Mouse (Mus musculus): ENCODE measurements at regions not wholly inside any gene's neighbourhood (a gene's known extent, or its start where the extent isn't known, plus 50 kb on each side); places are given as distances from the start of the nearest gene placed in this dataset.

DNA sequence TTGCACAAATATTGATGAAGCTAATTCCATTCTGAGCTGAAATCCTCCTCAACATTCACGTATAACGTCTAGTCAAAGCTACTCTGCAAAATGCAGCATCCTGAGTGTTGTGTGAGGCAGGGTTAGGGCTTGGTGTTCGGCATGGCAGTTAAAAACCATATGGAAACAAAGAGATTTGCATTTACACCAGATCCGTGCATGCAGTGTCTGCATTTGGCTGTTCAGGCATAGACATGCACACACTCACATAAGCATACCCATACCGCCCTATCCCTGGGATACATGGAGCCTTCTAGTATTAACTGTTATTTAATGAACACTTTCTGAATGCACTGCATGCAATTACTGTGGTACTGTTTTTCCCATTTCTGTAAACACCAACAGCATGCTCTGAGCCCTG, 872.8 kb upstream of the Pou3f3 start:
- TF ChIP-seq POLR2A (IDR thresholded peaks at IDR 0.05; ENCODE audit: low read depth, low read length), result no peak
- TF ChIP-seq CTCF (IDR thresholded peaks at IDR 0.05; ENCODE audit: borderline replicate concordance, insufficient read depth, low read length), result no peak

Data from embryonic fibroblast, embryonic 13.5 days (primary cell).